Mouse (Mus musculus) embryo, embryonic 9.5 days (tissue): ENCODE results near the gene Syt1.

Source experiments
- DNase-seq: peaks from one replicate; pipeline ENCODE4 v3.0.0-alpha.2; 2017; ENCODE audit errors: extremely low spot score

Syt1 gene

GRCm38 (mm10) chr10:108577611-108578010, 433.2 kb downstream of the Syt1 start:
- no peak for DNase-seq

GRCm38 (mm10) chr10:108572764-108573163, 438.0 kb downstream of the Syt1 start:
- no peak for DNase-seq

GRCm38 (mm10) chr10:108571104-108571503, 439.7 kb downstream of the Syt1 start:
- DNase-seq: no peak

- DNase-seq: no peak
Measured at GRCm38 (mm10) chr10:108569568-108570139, 441.1 kb downstream of the Syt1 start.

GRCm38 (mm10) chr10:108568925-108569324, 441.9 kb downstream of the Syt1 start:
- no peak for DNase-seq

- peak; percentile 71 for DNase-seq
Measured at GRCm38 (mm10) chr10:108568136-108568535, 442.6 kb downstream of the Syt1 start.

- DNase-seq: no peak
Measured at GRCm38 (mm10) chr10:108567456-108567855, 443.3 kb downstream of the Syt1 start.

- no peak for DNase-seq
Measured at GRCm38 (mm10) chr10:108559607-108559908, 451.2 kb downstream of the Syt1 start.

GRCm38 (mm10) chr10:108558812-108559606, 451.8 kb downstream of the Syt1 start:
- no peak for DNase-seq

GRCm38 (mm10) chr10:108552544-108552943, 458.2 kb downstream of the Syt1 start:
- DNase-seq: no peak

- no peak for DNase-seq
Measured at GRCm38 (mm10) chr10:108545715-108546114, 465.1 kb downstream of the Syt1 start.

GRCm38 (mm10) chr10:108541555-108541954, 469.2 kb downstream of the Syt1 start:
- no peak for DNase-seq

- no peak for DNase-seq
Measured at GRCm38 (mm10) chr10:108538546-108538945, 472.2 kb downstream of the Syt1 start.

GRCm38 (mm10) chr10:108537641-108538040, 473.1 kb downstream of the Syt1 start:
- DNase-seq: peak; percentile 55

- DNase-seq: no peak
Measured at GRCm38 (mm10) chr10:108535922-108536321, 474.9 kb downstream of the Syt1 start.

- DNase-seq: no peak
Measured at GRCm38 (mm10) chr10:108534112-108534511, 476.7 kb downstream of the Syt1 start.

- no peak for DNase-seq
Measured at GRCm38 (mm10) chr10:108532916-108533315, 477.9 kb downstream of the Syt1 start.

GRCm38 (mm10) chr10:108532283-108532682, 478.5 kb downstream of the Syt1 start:
- DNase-seq: no peak

GRCm38 (mm10) chr10:108531641-108532040, 479.1 kb downstream of the Syt1 start:
- no peak for DNase-seq

GRCm38 (mm10) chr10:108531111-108531510, 479.7 kb downstream of the Syt1 start:
- DNase-seq: no peak

- DNase-seq: no peak
Measured at GRCm38 (mm10) chr10:108528338-108528737, 482.4 kb downstream of the Syt1 start.

- DNase-seq: no peak
Measured at GRCm38 (mm10) chr10:108525506-108525905, 485.3 kb downstream of the Syt1 start.

GRCm38 (mm10) chr10:108524306-108525029, 486.3 kb downstream of the Syt1 start:
- peak; percentile 43 for DNase-seq
